Mouse (Mus musculus) spleen, adult 18-20 months (tissue): ENCODE results near the gene Ncbp1.

ENCODE experiments used
- DNase-seq, 2 experiments: peaks; one replicate each; pipeline ENCODE4 v3.0.0; 2022; ENCODE audit warnings: mixed read lengths in 2 of 2

Ncbp1 gene

GRCm38 (mm10) chr4:46221090-46221489 lies 82.7 kb downstream of the Ncbp1 start:
- no peak for DNase-seq
